Mouse (Mus musculus) liver, embryonic 14.5 days (tissue): ENCODE measurements around the gene Spocd1. TPM values are rescaled to one million over a fixed set of nuclear protein-coding genes. Genes with fewer than 3 reads are reported as not detected.

Experiments used
- ATAC-seq: fragments of 200-750 bp; cut with Nextera tagmentation; 2 replicates; pipeline ENCODE4 v1.8.0; 2017; ENCODE audit warnings: moderate number of reproducible peaks, mild to moderate bottlenecking, moderate library complexity; ENCODE audit not compliant: insufficient read depth
- DNase-seq, 3 experiments: peaks; one replicate each; pipeline ENCODE4 v3.0.0-alpha.2; 2012 to 2013; ENCODE audit warnings: low read depth in 3 of 3, low spot score in 3 of 3
- H3K27ac ChIP-seq: fragments of 300-500 bp; sonication (generic); 2 replicates; pipeline ENCODE4 v1.5.1; 2014; ENCODE audit warnings: moderate library complexity, mild to moderate bottlenecking, control low read depth, inconsistent platforms
- H3K27me3 ChIP-seq: fragments of 300-500 bp; sonication (generic); 2 replicates; pipeline ENCODE4 v1.6.1; 2014; ENCODE audit warnings: mild to moderate bottlenecking, low read length, moderate library complexity; ENCODE audit not compliant: control insufficient read depth, insufficient read depth
- H3K36me3 ChIP-seq: fragments of 300-500 bp; sonication (generic); replicated peaks from 2 replicates; pipeline ENCODE4 v1.6.1; 2014; ENCODE audit warnings: low read depth; ENCODE audit not compliant: control insufficient read depth, insufficient read depth
- H3K4me1 ChIP-seq, 2 experiments: fragments of 200-500 bp in 1 of 2; fragments of 300-500 bp in 1 of 2; sonication (generic) in 1 of 2; replicated peaks; 2 replicates each; pipeline ENCODE4 v1.6.1; 2012 to 2014; ENCODE audit warnings: antibody characterized with exemption in 1 of 2, inconsistent platforms in 1 of 2, low read length in 1 of 2; ENCODE audit not compliant: control insufficient read depth in 2 of 2, insufficient read depth in 2 of 2
- H3K4me2 ChIP-seq: fragments of 300-500 bp; sonication (generic); 2 replicates; pipeline ENCODE4 v1.6.1; 2014; ENCODE audit warnings: low read depth, mild to moderate bottlenecking, control low read depth, moderate library complexity
- H3K4me3 ChIP-seq, 2 experiments: fragments of 200-500 bp in 1 of 2; fragments of 300-500 bp in 1 of 2; sonication (generic) in 1 of 2; 2 replicates each; pipeline ENCODE4 v1.5.1; 2012 to 2014; ENCODE audit warnings: low read depth in 2 of 2, low read length in 2 of 2, mild to moderate bottlenecking in 2 of 2, control low read depth in 1 of 2, inconsistent platforms in 1 of 2, moderate library complexity in 1 of 2; ENCODE audit not compliant: insufficient read depth in 1 of 2
- H3K9ac ChIP-seq: fragments of 300-500 bp; sonication (generic); replicated peaks from 2 replicates; pipeline ENCODE4 v1.6.1; 2014; ENCODE audit warnings: mild to moderate bottlenecking, control low read depth, moderate library complexity
- H3K9me3 ChIP-seq: fragments of 300-500 bp; sonication (generic); 2 replicates; pipeline ENCODE4 v1.6.1; 2016; ENCODE audit warnings: low read length, mixed read lengths; ENCODE audit not compliant: control insufficient read depth
- CTCF ChIP-seq: IDR thresholded peaks from 2 replicates; pipeline ENCODE4 v1.5.1; 2016; ENCODE audit warnings: antibody characterized with exemption, low read depth, control low read depth
- EP300 ChIP-seq: IDR thresholded peaks from 2 replicates; pipeline ENCODE4 v1.6.1; 2016; ENCODE audit warnings: antibody characterized with exemption, low read depth
- WGBS: fragments of 180-500 bp; shearing (Covaris S2); extraction: QIAGEN DNeasy Blood & Tissue Kit; methylation state at CpG from one replicate; pipeline ENCODE4 v1.1.7; 2014; ENCODE audit not compliant: insufficient replicate concordance; 5-methylcytosine and 5-hydroxymethylcytosine counted together
- polyA plus RNA-seq, 2 experiments: library from polyadenylated mRNA; depleted of rRNA in 1 of 2; stranded (reverse) in 1 of 2; unstranded in 1 of 2; fragments of >200 nt; fragmentation: Nextera tagmentation in 1 of 2; extraction: Ambion mirVana in 1 of 2; gene quantifications; 2 replicates each; pipeline versions ENCODE4 v1.2.1 to v1.2.3; 2012 to 2014

The Spocd1 gene
- polyA plus RNA-seq, 2 experiments = 0.03 to 0.11 TPM

DNA sequence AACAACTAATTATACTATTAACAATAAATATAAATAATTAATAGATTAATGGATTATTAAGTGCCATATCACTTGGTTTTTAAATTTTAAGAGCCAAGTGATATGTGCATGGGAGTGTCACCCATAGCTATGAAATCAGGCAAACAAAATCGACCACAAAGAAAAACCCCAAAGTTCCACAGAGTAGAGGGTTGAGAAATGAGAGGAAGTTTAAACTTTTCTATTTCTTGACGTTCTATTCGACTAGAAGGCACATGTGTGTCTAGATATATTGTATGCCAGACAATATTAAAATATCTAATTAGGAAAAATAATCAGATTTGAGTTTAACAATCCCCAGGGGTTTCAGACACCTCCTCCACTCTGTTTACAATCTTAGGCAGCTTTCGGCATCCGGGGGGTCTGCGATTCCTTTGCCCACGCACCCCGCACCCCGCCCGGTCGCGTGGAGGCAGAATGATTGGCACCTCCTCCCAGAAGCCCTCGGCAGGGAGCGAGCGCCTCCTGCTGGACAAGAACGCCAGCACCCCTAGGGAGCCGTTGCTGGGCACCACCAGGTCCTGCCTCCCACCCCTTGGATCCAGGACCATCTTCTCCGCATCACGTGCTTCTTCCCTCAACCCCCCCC is 811 bp upstream of the Spocd1 start:
- ATAC-seq (no peak), DNase-seq (peak; percentile 28 to 41 (median 29))
- no peaks in the 10 kb centered on the region for H3K36me3 ChIP-seq
- no peak overlapping the region for H3K4me3 ChIP-seq
- H3K9ac ChIP-seq = no peak overlapping the region
- TF ChIP-seq CTCF (peak; percentile 96), EP300 (no peak)
- no peaks in the 10 kb centered on the region for H3K9me3 ChIP-seq
- peaks cover 4 to 5% of the 10 kb centered on the region in 2 experiments; a peak in 3 of 4 replicates for H3K4me1 ChIP-seq
- peak overlapping the region; percentile 43 for H3K4me2 ChIP-seq
- no peaks in the 10 kb centered on the region for H3K27me3 ChIP-seq
- H3K27ac ChIP-seq = no peak overlapping the region
- under 1% methylated on average over 19 of the region's 19 CpGs for WGBS

DNA sequence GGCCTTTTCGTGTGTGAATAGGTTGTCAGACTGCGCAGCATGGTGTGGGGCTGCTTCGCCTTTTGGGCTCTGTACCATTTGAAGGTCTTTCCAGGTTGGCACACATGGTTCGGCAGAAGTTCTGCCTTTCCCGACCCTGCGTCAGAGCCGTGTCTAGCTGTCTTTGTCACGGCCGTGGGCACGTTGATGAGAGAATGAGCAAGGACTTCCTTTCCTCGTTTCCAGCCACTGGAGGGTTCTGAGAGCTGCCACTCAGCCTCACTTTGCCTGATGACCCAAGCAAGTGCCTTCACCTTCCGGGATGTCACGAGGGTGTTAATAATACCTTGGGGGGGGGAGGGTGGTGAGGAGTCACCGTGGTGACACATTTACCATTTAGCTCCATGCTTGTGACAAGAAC is 4.6 kb downstream of the Spocd1 start:
- Histone ChIP-seq H3K4me2 (no peak overlapping the region), H3K9ac (no peak overlapping the region), H3K36me3 (no peaks in the 10 kb centered on the region), H3K27ac (no peak overlapping the region), H3K9me3 (no peaks in the 10 kb centered on the region), H3K4me3 (no peak overlapping the region), H3K27me3 (no peaks in the 10 kb centered on the region), H3K4me1 (no peaks in the 10 kb centered on the region)
- TF ChIP-seq EP300 = no peak
- no peak for TF ChIP-seq CTCF
- ATAC-seq = no peak
- DNase-seq = no peak
- WGBS = 46% methylated on average over 14 of the region's 14 CpGs

DNA sequence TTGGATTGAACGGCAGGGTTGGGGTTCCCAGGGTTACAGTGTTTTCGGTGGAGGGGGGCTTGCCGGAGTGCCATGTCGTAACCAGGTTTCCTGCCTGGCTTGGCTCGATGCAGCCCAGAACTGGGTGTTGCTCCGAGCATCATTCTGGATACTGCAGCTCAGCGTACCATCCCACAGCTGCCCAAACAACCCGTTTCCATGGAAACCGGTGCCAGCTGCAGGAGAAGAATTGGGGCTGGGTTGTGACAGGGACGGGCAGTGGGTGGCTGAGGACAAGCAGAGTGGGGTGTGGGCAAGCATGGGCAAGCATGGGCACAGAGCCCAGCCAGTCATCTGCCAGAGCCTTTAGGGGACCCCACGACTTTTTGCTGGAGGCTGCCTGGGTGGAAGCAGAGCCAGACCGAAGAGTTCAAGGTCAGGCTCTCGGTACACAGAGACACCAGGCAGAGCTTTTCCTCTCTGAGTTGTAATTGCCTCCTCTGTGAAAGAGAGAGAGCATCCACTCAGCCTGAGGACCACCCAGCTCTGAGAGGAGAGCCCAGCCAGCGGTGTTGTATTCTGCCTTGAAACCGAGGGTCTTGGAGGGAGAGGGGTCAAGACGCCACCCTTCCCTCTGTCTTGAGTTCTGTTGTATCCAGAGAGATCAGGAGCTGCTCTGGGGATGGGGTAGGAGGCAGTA is 5.3 kb downstream of the Spocd1 start:
- Histone ChIP-seq H3K36me3 (no peaks in the 10 kb centered on the region), H3K9ac (no peak overlapping the region), H3K4me1 (no peaks in the 10 kb centered on the region), H3K27me3 (no peaks in the 10 kb centered on the region), H3K4me3 (no peak overlapping the region), H3K27ac (no peak overlapping the region), H3K4me2 (no peak overlapping the region), H3K9me3 (no peaks in the 10 kb centered on the region)
- no peak for DNase-seq
- TF ChIP-seq EP300 = no peak
- no peak for TF ChIP-seq CTCF
- 62% methylated on average over 16 of the region's 16 CpGs for WGBS
- ATAC-seq = no peak

DNA sequence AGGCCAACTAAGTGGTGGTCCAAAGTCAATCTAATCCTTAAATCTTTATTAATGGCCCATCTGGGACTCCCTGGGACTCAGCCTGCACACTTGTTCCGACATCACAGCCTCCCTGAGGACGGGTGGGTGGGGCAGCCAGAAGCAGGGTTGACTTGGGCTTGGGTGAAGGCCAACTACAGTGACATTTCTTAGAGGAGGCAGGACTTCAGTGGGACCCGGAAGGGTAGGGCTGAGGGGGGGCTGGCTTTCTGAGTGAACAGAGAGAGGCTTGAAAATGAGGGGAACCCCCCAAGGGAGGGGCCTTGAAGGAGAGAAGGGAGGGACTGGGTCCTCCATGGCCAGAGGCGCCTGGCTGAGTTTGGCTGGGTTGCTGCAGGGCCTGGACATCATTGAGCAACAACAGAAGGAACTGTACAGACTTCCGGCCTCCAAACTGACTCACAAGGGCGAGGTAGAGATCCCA is 22.3 kb downstream of the Spocd1 start:
- no peak overlapping the region for H3K27ac ChIP-seq
- H3K4me3 ChIP-seq = no peak overlapping the region
- ATAC-seq (no peak), DNase-seq (no peak)
- H3K9ac ChIP-seq = no peak overlapping the region
- no peaks in the 10 kb centered on the region for H3K36me3 ChIP-seq
- TF ChIP-seq EP300 (no peak), CTCF (no peak)
- no peaks in the 10 kb centered on the region for H3K4me1 ChIP-seq
- H3K27me3 ChIP-seq = no peaks in the 10 kb centered on the region; the same call in 1 of the 2 replicates
- 59% methylated on average over 6 of the region's 6 CpGs for WGBS
- H3K9me3 ChIP-seq = no peaks in the 10 kb centered on the region
- no peak overlapping the region for H3K4me2 ChIP-seq

DNA sequence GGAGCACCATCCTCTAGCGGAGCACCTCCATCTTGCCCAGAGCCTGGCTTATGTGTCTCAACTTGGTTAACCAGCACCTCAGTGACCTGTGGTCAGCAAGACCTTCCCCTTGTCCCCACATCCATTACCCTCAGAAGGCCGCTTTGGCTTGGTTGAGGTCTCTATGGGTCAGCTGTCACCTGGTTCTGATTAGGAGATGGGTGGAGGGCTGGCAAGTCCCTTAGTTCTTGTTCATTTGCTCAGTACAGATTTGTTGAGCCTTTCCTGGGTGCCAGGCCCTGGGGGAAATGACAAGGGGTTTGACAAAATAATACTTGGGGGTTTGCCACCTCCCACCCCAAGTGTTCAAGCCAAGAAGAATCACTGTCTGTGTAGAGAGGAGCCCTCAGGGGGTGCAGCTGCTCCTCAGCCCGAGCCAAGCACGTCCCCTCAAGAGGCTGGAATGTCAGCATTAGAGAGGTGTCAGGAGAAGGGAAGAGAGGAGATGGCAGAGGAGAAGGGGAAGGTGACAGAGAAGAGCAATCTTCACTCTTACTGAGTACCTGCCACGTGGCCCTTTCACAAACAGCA is 23.3 kb downstream of the Spocd1 start:
- Histone ChIP-seq H3K9ac (no peak overlapping the region), H3K9me3 (no peaks in the 10 kb centered on the region), H3K4me3 (no peak overlapping the region), H3K27me3 (no peaks in the 10 kb centered on the region; the same call in 1 of the 2 replicates), H3K4me2 (no peak overlapping the region), H3K4me1 (no peaks in the 10 kb centered on the region), H3K36me3 (no peaks in the 10 kb centered on the region), H3K27ac (no peak overlapping the region)
- 39% methylated on average over 5 of the region's 5 CpGs for WGBS
- ATAC-seq = no peak
- DNase-seq = no peak
- TF ChIP-seq CTCF = no peak
- TF ChIP-seq EP300 = no peak
